Mouse (Mus musculus) MEL (cell line): Measurements from ENCODE around the gene Rnf220. TPM values are rescaled to one million over a fixed set of nuclear protein-coding genes. Genes with fewer than 3 reads are reported as not detected.

Source experiments
- DNase-seq: peaks from one replicate; pipeline ENCODE4 v3.0.0; 2011; ENCODE audit warnings: low read depth, low spot score
- H3K27ac ChIP-seq: 2 replicates; pipeline ENCODE4 v1.5.1; 2012; ENCODE audit warnings: low read depth, mild to moderate bottlenecking, control low read depth, low read length, moderate library complexity; ENCODE audit not compliant: control insufficient read depth
- H3K27me3 ChIP-seq, 2 experiments: fragments of 150-350 bp in 1 of 2; sonication (generic) in 1 of 2; 2 replicates each; pipeline ENCODE4 v1.6.1; 2012; ENCODE audit warnings: low read length in 2 of 2, mild to moderate bottlenecking in 2 of 2, improper control_type of control experiment in 1 of 2, moderate library complexity in 1 of 2; ENCODE audit not compliant: insufficient read depth in 2 of 2, control insufficient read depth in 1 of 2
- H3K36me3 ChIP-seq, 2 experiments: 2 replicates each; pipeline ENCODE4 v1.6.1; 2012 to 2014; ENCODE audit warnings: low read length in 2 of 2, improper control_type of control experiment in 1 of 2, inconsistent platforms in 1 of 2, mild to moderate bottlenecking in 1 of 2; ENCODE audit not compliant: insufficient read depth in 2 of 2, control insufficient read depth in 1 of 2
- H3K4me1 ChIP-seq, 2 experiments: fragments of 150-350 bp in 1 of 2; sonication (generic) in 1 of 2; 2 replicates each; pipeline ENCODE4 v1.6.1; 2012; ENCODE audit warnings: low read length in 2 of 2, improper control_type of control experiment in 1 of 2, mild to moderate bottlenecking in 1 of 2; ENCODE audit not compliant: insufficient read depth in 2 of 2, control insufficient read depth in 1 of 2
- H3K4me3 ChIP-seq, 2 experiments: fragments of 150-350 bp in 1 of 2; sonication (generic) in 1 of 2; 2 replicates each; pipeline ENCODE4 v1.5.1; 2012; ENCODE audit warnings: low read depth in 2 of 2, low read length in 2 of 2, mild to moderate bottlenecking in 2 of 2, moderate library complexity in 2 of 2, control low read depth in 1 of 2, improper control_type of control experiment in 1 of 2; ENCODE audit not compliant: control insufficient read depth in 1 of 2, insufficient read depth in 1 of 2
- H3K79me2 ChIP-seq: 2 replicates; pipeline ENCODE4 v1.6.1; 2012; ENCODE audit warnings: mild to moderate bottlenecking, low read length, moderate library complexity; ENCODE audit not compliant: control insufficient read depth, poor library complexity, insufficient read depth
- H3K9ac ChIP-seq: 2 replicates; pipeline ENCODE4 v1.6.1; 2012; ENCODE audit warnings: low read depth, mild to moderate bottlenecking, control low read depth, low read length, moderate library complexity; ENCODE audit not compliant: control insufficient read depth, poor library complexity, severe bottlenecking
- H3K9me3 ChIP-seq: fragments of 150-350 bp; sonication (generic); replicated peaks from 2 replicates; pipeline ENCODE4 v1.6.1; 2012; ENCODE audit warnings: mild to moderate bottlenecking, low read length, improper control_type of control experiment, moderate library complexity; ENCODE audit not compliant: insufficient read depth
- BHLHE40 ChIP-seq: IDR thresholded peaks from 2 replicates; pipeline ENCODE4 v1.6.1; 2012; ENCODE audit warnings: low read depth, mild to moderate bottlenecking, inconsistent platforms, low read length, improper control_type of control experiment, borderline replicate concordance
- CHD1 ChIP-seq: IDR thresholded peaks from 2 replicates; pipeline ENCODE4 v1.6.1; 2012; ENCODE audit warnings: low read depth, mild to moderate bottlenecking, inconsistent platforms, low read length, improper control_type of control experiment
- ELF1 ChIP-seq: IDR thresholded peaks from 2 replicates; pipeline ENCODE4 v1.6.1; 2014; ENCODE audit warnings: low read depth, mild to moderate bottlenecking, inconsistent platforms, low read length, improper control_type of control experiment, moderate library complexity
- EP300 ChIP-seq, 2 experiments: IDR thresholded peaks; 2 replicates each; pipeline ENCODE4 v1.6.1; 2011; ENCODE audit warnings: improper control_type of control experiment in 2 of 2, low read length in 2 of 2, low read depth in 1 of 2, mild to moderate bottlenecking in 1 of 2
- ETS1 ChIP-seq: IDR thresholded peaks from 2 replicates; pipeline ENCODE4 v1.6.1; 2012; ENCODE audit warnings: low read depth, mild to moderate bottlenecking, inconsistent platforms, low read length, improper control_type of control experiment, moderate library complexity
- GABPA ChIP-seq: IDR thresholded peaks from 2 replicates; pipeline ENCODE4 v1.6.1; 2012; ENCODE audit warnings: low read depth, mild to moderate bottlenecking, inconsistent platforms, low read length, improper control_type of control experiment, moderate library complexity
- GATA1 ChIP-seq: IDR thresholded peaks from 2 replicates; pipeline ENCODE4 v1.6.1; 2011; ENCODE audit warnings: low read depth, low read length, improper control_type of control experiment
- MAFK ChIP-seq: IDR thresholded peaks from 2 replicates; pipeline ENCODE4 v1.6.1; 2011; ENCODE audit warnings: low read depth, mild to moderate bottlenecking, low read length, improper control_type of control experiment, borderline replicate concordance
- MAX ChIP-seq: IDR thresholded peaks from 2 replicates; pipeline ENCODE4 v1.6.1; 2011; ENCODE audit warnings: low read length, improper control_type of control experiment
- MAZ ChIP-seq: IDR thresholded peaks from 2 replicates; pipeline ENCODE4 v1.6.1; 2012; ENCODE audit warnings: low read depth, mild to moderate bottlenecking, inconsistent platforms, low read length, improper control_type of control experiment
- MXI1 ChIP-seq: IDR thresholded peaks from 2 replicates; pipeline ENCODE4 v1.6.1; 2011; ENCODE audit warnings: mild to moderate bottlenecking, low read depth, low read length, improper control_type of control experiment
- MYC ChIP-seq: IDR thresholded peaks from 2 replicates; pipeline ENCODE4 v1.6.1; 2011; ENCODE audit warnings: low read depth, mild to moderate bottlenecking, low read length, improper control_type of control experiment, moderate library complexity
- POLR2A ChIP-seq, 2 experiments: IDR thresholded peaks; 2 replicates each; pipeline ENCODE4 v1.6.1; 2011 to 2012; ENCODE audit warnings: low read length in 2 of 2, mild to moderate bottlenecking in 2 of 2, control low read depth in 1 of 2, improper control_type of control experiment in 1 of 2, low read depth in 1 of 2, moderate library complexity in 1 of 2; ENCODE audit not compliant: control insufficient read depth in 1 of 2, insufficient read depth in 1 of 2, poor library complexity in 1 of 2
- POLR2AphosphoS5 ChIP-seq: IDR thresholded peaks from 2 replicates; pipeline ENCODE4 v1.6.1; 2012; ENCODE audit warnings: low read depth, borderline replicate concordance, mild to moderate bottlenecking, inconsistent platforms, low read length, moderate library complexity, mixed read lengths
- RAD21 ChIP-seq: IDR thresholded peaks from 2 replicates; pipeline ENCODE4 v1.6.1; 2011; ENCODE audit warnings: mild to moderate bottlenecking, low read depth, low read length, improper control_type of control experiment
- RCOR1 ChIP-seq: IDR thresholded peaks from 2 replicates; pipeline ENCODE4 v1.6.1; 2012; ENCODE audit warnings: low read depth, mild to moderate bottlenecking, inconsistent platforms, low read length, improper control_type of control experiment
- SMC3 ChIP-seq: IDR thresholded peaks from 2 replicates; pipeline ENCODE4 v1.6.1; 2011; ENCODE audit warnings: low read depth, low read length, improper control_type of control experiment
- TBP ChIP-seq: IDR thresholded peaks from 2 replicates; pipeline ENCODE4 v1.8.0; 2011; ENCODE audit warnings: low read depth, low read length, improper control_type of control experiment
- TCF12 ChIP-seq: IDR thresholded peaks from 2 replicates; pipeline ENCODE4 v1.6.1; 2014; ENCODE audit warnings: low read depth, mild to moderate bottlenecking, inconsistent platforms, low read length, improper control_type of control experiment, moderate library complexity
- UBTF ChIP-seq: IDR thresholded peaks from 2 replicates; pipeline ENCODE4 v1.6.1; 2012; ENCODE audit warnings: low read depth, mild to moderate bottlenecking, inconsistent platforms, low read length, improper control_type of control experiment, moderate library complexity, borderline replicate concordance; ENCODE audit not compliant: insufficient read depth
- USF1 ChIP-seq: IDR thresholded peaks from 2 replicates; pipeline ENCODE4 v1.6.1; 2014; ENCODE audit warnings: low read depth, mild to moderate bottlenecking, inconsistent platforms, low read length, improper control_type of control experiment, moderate library complexity
- ZC3H11A ChIP-seq: IDR thresholded peaks from 2 replicates; pipeline ENCODE4 v1.6.1; 2012; ENCODE audit warnings: low read depth, mild to moderate bottlenecking, inconsistent platforms, low read length, improper control_type of control experiment
- polyA plus RNA-seq, 2 experiments: library from polyadenylated mRNA; stranded (reverse) in 1 of 2; unstranded in 1 of 2; fragments of >175 nt in 1 of 2; fragments of >200 nt in 1 of 2; gene quantifications; 2 replicates each; pipeline versions ENCODE4 v1.2.1 to v1.2.4; 2012; ENCODE audit warnings: low replicate concordance in 2 of 2, low read depth in 1 of 2; ENCODE audit not compliant: insufficient read length in 2 of 2, insufficient read depth in 1 of 2, missing spikeins in 1 of 2
- total RNA-seq: library from RNA; depleted of rRNA; stranded (reverse); fragments of 300-350 nt; gene quantifications from 2 replicates; pipeline ENCODE4 v1.2.3, GENCODE M21; 2012

Rnf220 gene
- total and polyA plus RNA-seq, 3 experiments: 121 to 201 TPM; not detected in 1

GRCm38 (mm10) chr4:117473291-117473984 lies 23.4 kb downstream of the Rnf220 start (continued):
- 0 out of 2 replicates have a peak, but pooled peaks have one; percentile 41 for TF ChIP-seq TCF12
- no peak for TF ChIP-seq GABPA
- TF ChIP-seq ETS1: 0 out of 2 replicates have a peak, but pooled peaks have one; percentile 15
- no peak for TF ChIP-seq SMC3
- TF ChIP-seq MXI1: no peak
- peak; percentile 86 for TF ChIP-seq TBP
- TF ChIP-seq RCOR1: no peak
- no peak for TF ChIP-seq BHLHE40
- no peak for TF ChIP-seq MAZ
- peak; percentile 43; the same call in 1 of the 2 replicates for TF ChIP-seq CHD1
- peak in 1 of 2 experiments; percentile 85; a peak in 2 of 4 replicates for TF ChIP-seq EP300 (IDR thresholded peaks at IDR 0.05; ENCODE audit: low read depth in 1 of 2, low read length in 2 of 2)
- TF ChIP-seq UBTF: no peak
- TF ChIP-seq POLR2AphosphoS5: no peak
- 0 out of 2 replicates have a peak, but pooled peaks have one; percentile 20 for TF ChIP-seq ELF1
- 0 out of 2 replicates have a peak, but pooled peaks have one; percentile 14 for TF ChIP-seq MYC
- TF ChIP-seq, all 39 proteins: peak for 14

DNA sequence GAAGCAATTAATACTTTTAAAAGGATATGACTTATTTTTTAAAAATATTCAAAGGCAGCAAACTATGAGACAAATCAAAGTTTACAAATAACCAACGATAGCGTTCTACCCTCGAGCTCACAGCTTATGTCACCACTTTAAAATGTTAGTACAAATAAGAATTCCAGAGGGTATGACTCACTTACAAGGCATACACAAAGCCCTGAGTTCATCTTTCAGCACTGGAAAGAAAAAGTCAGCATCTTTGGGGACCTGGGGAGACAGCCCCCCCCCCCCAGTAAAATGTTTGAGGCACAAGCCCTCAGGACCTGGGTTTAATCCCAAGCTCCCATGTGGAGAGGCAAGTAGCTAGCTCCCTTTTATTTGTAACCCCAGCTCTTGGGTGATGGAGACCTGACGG lies 27.4 kb downstream of the Rnf220 start:
- Histone ChIP-seq H3K36me3 (peaks cover 0 to 10% of the 10 kb centered on the region in 2 experiments; a peak in 2 of 4 replicates), H3K9me3 (no peaks in the 10 kb centered on the region), H3K27ac (no peak overlapping the region), H3K9ac (no peak overlapping the region), H3K79me2 (no peaks in the 10 kb centered on the region), H3K4me3 (no peak overlapping the region), H3K4me1 (peaks cover 3 to 13% of the 10 kb centered on the region in 2 experiments), H3K27me3 (no peaks in the 10 kb centered on the region)
- TF ChIP-seq ZC3H11A (no peak), USF1 (no peak), ELF1 (no peak), GATA1 (no peak), POLR2AphosphoS5 (no peak), RAD21 (no peak), BHLHE40 (no peak), POLR2A (IDR thresholded peaks at IDR 0.05; ENCODE audit: control insufficient read depth in 1 of 2, insufficient read depth in 1 of 2, low read depth in 1 of 2, low read length in 2 of 2, poor library complexity in 1 of 2) (no peak), RCOR1 (no peak), MAFK (no peak), MAX (no peak)
- DNase-seq: no peak
